Mouse (Mus musculus): Measurements from ENCODE around the gene Cd3g.
"Not testable (repeated sequence)": the region's sequence is repeated elsewhere in the genome, so short reads cannot be mapped to it uniquely, and the experiment has no call there.

The Cd3g gene

DNA sequence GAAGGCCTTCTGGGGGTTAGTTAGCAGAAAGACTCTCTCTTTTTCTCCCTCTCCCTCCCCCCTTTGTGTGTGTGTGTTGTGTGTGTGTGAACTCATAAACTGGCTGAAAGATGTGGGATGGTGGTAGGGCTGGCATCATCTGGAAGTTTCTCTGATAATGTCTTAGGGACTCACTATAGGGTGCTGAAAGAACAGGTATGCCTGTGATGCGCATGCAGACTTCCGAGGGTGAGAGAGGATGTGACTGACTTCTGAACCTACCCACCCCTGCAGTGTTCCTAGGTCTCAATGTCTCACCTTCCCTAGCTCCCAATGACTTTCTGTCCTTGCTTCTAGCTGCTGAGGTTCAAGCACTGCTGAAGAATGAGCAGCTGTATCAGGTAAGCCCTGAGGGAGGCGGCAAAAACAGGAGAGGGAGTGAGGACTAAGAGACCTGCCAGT, 5.5 kb upstream of the Cd3g start:
- DNase-seq, result no peak

GRCm38 (mm10) chr9:44983001-44983400, 2.8 kb upstream of the Cd3g start:
- DNase-seq, result no peak

DNA sequence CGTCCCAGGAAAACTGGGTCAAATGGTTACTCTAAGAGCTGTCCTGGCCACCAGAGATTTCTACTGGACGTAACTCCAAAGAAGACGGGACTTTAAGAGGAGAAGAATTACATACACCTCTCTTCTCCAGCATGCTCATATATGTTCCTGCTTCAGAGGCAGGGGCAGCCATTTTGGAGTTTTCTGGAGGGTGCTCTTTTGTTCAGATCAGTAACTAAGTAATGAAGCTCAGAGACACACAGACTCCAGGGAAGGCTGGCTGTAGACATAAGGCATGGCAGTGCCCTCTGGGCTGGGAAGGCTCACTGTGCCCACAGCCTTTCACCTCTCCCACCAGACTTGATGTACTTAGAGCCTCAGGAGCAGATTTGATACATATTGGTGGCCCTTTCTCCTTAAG, 2.3 kb upstream of the Cd3g start:
- DNase-seq, result no peak

DNA sequence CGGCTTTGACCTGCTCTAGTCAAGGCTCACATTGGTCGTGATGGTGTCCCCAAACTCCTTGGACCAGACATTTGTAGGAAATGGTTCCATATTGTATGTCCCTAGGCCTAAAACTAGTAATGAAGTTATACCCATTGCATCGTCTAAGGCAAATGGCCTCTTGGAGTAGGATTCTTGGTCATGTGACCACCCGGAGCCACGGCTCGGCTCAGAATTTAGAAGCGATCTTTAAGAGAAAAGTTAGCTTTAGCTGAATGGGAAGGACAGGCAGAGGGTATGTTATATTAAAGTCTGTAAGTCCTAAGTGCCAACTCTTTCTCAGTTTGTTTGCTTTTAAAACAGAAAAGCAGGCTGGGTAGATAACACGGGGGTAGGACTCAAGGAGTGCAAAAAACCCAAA, 1.9 kb upstream of the Cd3g start:
- DNase-seq, result no peak

GRCm38 (mm10) chr9:44981676-44982075, 1.4 kb upstream of the Cd3g start, which contains the start of gene Cd3d:
Gene Cd3d, plus strand, starts transcription at chr9:44981786.
- DNase-seq, result no peak

DNA sequence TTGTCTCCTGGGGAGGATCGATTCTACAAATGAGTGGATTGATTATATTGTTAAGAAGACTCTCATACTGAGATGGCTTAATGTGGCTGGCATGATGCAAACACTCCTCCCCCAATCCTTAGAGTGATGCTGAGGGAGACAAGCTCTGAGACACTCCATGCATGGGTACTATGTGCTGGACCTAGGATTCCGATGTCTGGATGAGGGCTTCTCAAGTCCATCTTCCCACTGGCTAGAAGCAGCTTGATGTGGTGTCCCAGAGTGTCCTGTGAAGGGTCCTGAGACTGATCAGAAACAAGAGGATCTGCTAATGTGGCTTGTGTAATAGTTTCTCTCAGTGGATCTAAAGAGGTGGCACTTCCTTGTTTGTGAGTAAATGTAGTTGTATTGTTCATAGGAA, 873 bp upstream of the Cd3g start:
- no peak for DNase-seq

DNA sequence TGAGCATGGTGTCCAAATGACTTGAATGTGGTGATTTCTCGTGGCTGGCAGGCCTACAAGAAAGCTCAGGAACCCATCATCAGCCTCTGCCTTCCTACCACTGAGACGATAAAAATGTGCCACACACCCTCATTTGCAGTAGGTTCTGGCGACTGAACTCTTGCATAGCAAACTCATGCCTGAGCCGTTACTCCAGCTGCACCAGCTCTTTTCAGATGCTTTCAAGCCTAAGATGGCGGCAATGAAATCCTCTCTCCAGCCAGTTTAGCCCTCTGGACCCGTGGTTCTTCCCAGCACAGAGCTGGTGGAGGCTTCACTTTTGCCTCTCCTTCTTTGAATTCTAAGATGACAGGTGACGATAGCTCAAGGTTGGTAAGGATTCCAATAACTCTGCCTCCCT, 425 bp downstream of the Cd3g start:
- DNase-seq, result no peak

DNA sequence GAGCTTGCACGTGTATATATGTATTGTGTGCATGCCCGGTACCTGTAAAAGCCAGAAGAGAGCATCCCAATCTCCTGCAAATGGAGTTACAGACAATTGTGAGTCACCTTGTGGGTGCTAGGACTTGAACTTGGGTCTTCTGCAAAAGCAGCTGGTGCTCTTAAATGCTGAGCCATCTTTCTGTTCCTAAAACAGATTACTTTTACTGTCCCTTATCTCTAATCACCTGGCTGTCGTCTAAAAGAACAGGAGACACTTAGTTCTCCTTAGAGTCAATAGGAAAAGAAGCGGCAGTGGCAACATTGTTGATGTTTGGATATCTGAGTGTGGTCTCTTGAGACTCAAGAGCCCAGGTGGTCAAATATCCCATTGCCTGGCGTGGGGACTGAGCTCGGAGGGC, 2.4 kb downstream of the Cd3g start:
- DNase-seq, result no peak

DNA sequence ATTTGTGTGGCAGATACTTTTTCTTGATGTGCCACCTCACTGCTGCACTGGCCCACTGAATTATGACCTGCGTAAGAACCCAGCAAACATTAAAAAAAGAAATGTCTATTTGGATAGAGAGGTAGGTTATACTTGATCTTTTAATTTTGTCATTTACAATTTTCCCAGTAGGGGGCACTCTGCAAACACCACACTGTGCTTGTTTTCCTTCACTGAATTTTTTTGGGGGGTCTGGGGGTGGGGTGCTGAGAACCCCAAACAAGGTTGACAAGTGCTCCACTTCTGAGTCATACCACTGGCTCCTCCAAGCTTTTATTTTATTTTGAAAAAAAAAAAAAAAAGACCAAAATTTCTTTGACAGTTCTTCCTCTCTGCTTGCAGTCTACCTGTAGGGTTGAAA, 10.8 kb downstream of the Cd3g start:
- DNase-seq, result no peak

- DNase-seq, result not testable (repeated sequence)
These were observed 12.5 kb downstream of the Cd3g start for GRCm38 (mm10) chr9:44967763-44968162.

- DNase-seq, result peak; percentile 83 to 85
These were observed 13.4 kb downstream of the Cd3g start for GRCm38 (mm10) chr9:44966815-44967242.

GRCm38 (mm10) chr9:44965833-44966466, 14.3 kb downstream of the Cd3g start:
- no peak for DNase-seq

DNA sequence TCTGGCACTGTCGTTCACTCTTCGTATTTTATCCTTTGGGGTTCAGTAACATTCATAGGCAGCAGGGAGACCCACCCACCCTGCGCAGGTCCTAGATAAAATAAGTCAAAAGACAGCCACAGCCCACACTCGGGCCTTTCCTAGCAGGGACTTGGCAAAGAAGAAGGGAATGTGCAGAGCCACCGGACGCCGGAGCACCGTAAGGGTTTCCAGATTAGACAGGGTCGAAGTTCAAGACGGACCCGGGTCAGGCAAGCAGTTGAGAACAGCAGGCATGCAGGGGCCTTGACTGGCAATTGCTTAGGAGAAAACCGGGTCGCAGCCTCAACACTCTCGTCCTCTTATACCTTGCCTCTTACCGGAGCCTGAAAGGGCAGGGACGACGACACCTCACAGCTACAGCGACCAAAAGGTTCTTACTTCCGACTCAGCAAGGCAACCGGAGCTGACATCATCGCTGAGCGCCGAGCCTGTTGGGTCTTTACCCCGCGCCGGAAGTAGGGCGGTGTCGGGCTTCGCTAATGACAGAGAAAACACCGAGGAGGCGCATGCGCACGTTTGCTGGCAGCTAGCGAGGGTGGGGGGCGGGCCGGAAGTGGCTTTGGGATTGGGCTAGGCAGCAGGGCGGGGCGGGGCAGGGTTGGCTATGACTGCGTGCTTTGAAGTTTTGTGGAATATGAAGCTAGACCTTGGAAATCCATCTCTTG, 15.0 kb downstream of the Cd3g start, which contains the start of gene Ube4a:
TSS of gene Ube4a (minus strand) at position 475 of the 707 bp plus-strand sequence.
- peak; percentile 99 to 100 for DNase-seq

GRCm38 (mm10) chr9:44954432-44954831, 25.8 kb downstream of the Cd3g start:
- DNase-seq, result no peak

GRCm38 (mm10) chr9:44947836-44948235, 32.4 kb downstream of the Cd3g start:
- peak in 1 of 2 experiments; percentile 15 for DNase-seq

- DNase-seq, result no peak
These were observed 34.0 kb downstream of the Cd3g start for GRCm38 (mm10) chr9:44946185-44946695.

GRCm38 (mm10) chr9:44942421-44942820, 37.8 kb downstream of the Cd3g start:
- no peak for DNase-seq

- no peak for DNase-seq
These were observed 38.5 kb downstream of the Cd3g start for GRCm38 (mm10) chr9:44941756-44942155.

DNA sequence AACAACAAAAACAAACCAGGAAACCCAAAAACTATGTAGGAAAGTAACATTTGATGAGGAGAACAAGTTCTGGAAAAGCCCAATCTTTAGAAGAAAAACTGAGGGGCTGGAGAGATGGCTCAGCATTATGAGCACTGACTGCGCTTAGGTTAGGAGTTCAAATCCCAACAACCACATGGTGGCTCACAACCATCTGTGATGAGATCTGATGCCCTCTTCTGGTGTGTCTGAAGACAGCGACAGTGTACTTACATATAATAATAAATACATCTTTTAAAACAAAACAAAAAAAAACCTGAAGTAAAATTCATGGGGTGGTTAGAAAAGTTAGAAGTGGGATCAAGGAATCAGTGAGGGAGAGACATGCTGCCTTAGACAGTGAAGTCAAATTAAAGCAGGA, 58.7 kb downstream of the Cd3g start:
- no peak for DNase-seq

- DNase-seq, result no peak
These were observed 59.1 kb downstream of the Cd3g start for GRCm38 (mm10) chr9:44921123-44921468.

DNA sequence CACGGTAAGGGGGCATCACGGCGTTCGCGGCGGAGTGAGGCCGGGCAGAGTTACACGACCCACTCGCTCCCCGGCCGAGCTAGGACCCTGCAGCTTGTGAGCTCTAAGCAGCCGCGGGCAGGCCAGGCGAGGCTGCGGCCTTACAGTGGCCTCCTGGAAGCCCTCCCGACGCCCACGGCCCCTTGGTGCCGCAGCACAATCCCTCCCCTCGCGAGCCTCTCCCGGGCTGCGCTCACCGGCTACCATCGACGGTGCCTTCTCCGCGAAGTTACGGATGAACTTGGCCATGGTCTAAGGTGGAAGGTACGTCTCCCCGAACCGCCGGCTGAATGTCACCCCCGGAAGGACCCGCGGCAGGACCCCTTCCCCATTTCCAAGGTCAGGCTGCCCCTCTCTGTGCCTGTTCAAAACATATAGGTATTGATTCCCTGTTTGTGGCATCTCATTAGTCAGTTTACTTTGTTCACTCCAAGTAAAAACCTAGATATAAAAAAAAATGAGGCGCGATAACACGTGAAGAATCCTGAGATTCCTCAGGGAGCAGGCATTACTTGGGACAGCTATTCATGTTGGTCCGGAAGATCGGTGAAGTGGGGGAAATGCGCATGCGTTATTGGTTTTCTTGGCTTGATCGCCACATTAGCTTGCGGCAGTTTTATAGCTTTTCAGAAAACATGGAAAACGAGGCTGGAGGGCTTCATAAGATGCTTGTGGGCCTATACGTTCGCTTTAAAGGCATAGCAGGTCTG, 59.7 kb downstream of the Cd3g start, which contains the start of gene Atp5l:
TSS of gene Atp5l (minus strand) at position 369 of the 749 bp plus-strand sequence.
- peak; percentile 85 to 90 for DNase-seq

DNA sequence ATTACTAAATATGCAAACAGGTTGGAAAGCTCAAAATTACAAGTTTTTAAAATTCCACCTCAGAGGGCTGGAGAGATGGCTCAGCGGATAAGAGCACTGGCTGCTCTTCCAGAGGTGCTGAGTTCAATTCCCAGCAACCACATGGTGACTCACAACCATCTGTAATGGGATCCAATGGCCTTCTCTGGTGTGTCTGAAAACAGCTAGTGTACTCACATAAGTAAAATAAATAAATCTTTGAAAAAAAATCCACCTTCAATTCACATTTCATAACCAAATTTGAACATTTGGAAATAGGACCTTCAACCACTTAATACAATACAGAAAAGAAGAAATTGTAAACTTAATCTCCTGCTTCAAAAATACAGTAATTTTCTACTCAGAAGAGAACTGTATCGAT, 60.6 kb downstream of the Cd3g start:
- DNase-seq, result no peak

Data from kidney, postnatal 4 days (tissue).